Comparison of ENCODE assay signal across 8 mouse cellular contexts in genomic region chr19:40345684-40346083, GRCm38 (mm10).
DNase-seq lines count a peak whose midpoint lies in the region; ATAC-seq and TF ChIP-seq lines count a peak whose summit lies in the region.

No protein-coding gene starts in this region.

- H3K4me2 ChIP-seq in hindbrain, embryonic 14.5 days (replicated peaks), result no peak overlapping the region
- no peak overlapping the region for H3K4me2 ChIP-seq in hindbrain, embryonic 12.5 days (replicated peaks)
- H3K4me2 ChIP-seq in heart, embryonic 16.5 days (ENCODE audit: low read depth, low read length), result no peak overlapping the region

- 17% methylated on average over 5 of the region's 5 CpGs for WGBS in hindbrain, embryonic 14.5 days
- WGBS in hindbrain, embryonic 12.5 days, result 17% methylated on average over 5 of the region's 5 CpGs
- 20% methylated on average over 5 of the region's 5 CpGs for WGBS in heart, embryonic 16.5 days
- 23% methylated on average over 5 of the region's 5 CpGs for WGBS in limb, embryonic 10.5 days
- 21% methylated on average over 5 of the region's 5 CpGs for WGBS in olfactory bulb, adult 2 months

- ATAC-seq in hindbrain, embryonic 14.5 days (ENCODE audit: low FRiP score), result no peak
- no peak for ATAC-seq in hindbrain, embryonic 12.5 days (ENCODE audit: low FRiP score)
- no peak for ATAC-seq in heart, embryonic 16.5 days (replicated peaks; ENCODE audit: extremely low read depth, insufficient read depth, low FRiP score)

- peaks cover 28% of the 10 kb centered on the region for H3K36me3 ChIP-seq in hindbrain, embryonic 14.5 days (replicated peaks; ENCODE audit: control insufficient read depth, insufficient read depth)
- H3K36me3 ChIP-seq in hindbrain, embryonic 12.5 days, result 0 out of 2 replicates have a peak, but pooled peaks cover 3% of the 10 kb centered on the region
- no peaks in the 10 kb centered on the region for H3K36me3 ChIP-seq in ES-Bruce4 (ENCODE audit: control insufficient read depth, insufficient read depth, low read length, poor library complexity, severe bottlenecking)
- H3K36me3 ChIP-seq in heart, embryonic 16.5 days (ENCODE audit: control insufficient read depth, insufficient read depth), result peaks cover 17% of the 10 kb centered on the region
- no peaks in the 10 kb centered on the region for H3K36me3 ChIP-seq in limb, embryonic 10.5 days

- H3K4me3 ChIP-seq in hindbrain, embryonic 14.5 days (replicated peaks; ENCODE audit: low read length), result no peak overlapping the region
- no peak overlapping the region for H3K4me3 ChIP-seq in hindbrain, embryonic 12.5 days
- no peak overlapping the region for H3K4me3 ChIP-seq in ES-Bruce4 (ENCODE audit: low read depth, low read length)
- no peak overlapping the region for H3K4me3 ChIP-seq in heart, embryonic 16.5 days (ENCODE audit: low read length)
- H3K4me3 ChIP-seq in limb, embryonic 10.5 days, result no peak overlapping the region
- H3K4me3 ChIP-seq in olfactory bulb, adult 2 months (ENCODE audit: insufficient read depth, low read depth, low read length), result no peak overlapping the region

- TF ChIP-seq CTCF in ES-Bruce4 (IDR thresholded peaks at IDR 0.05; ENCODE audit: low read depth, low read length), result peak; percentile 98
- TF ChIP-seq CTCF in olfactory bulb, adult 2 months (IDR thresholded peaks at IDR 0.05; ENCODE audit: insufficient read depth, low read depth, low read length), result peak; percentile 20; the same call in 1 of the 2 replicates

- H3K27me3 ChIP-seq in hindbrain, embryonic 14.5 days (ENCODE audit: control insufficient read depth, insufficient read depth, low read length), result no peaks in the 10 kb centered on the region
- H3K27me3 ChIP-seq in hindbrain, embryonic 12.5 days, result no peaks in the 10 kb centered on the region
- no peaks in the 10 kb centered on the region for H3K27me3 ChIP-seq in ES-Bruce4 (ENCODE audit: control insufficient read depth, insufficient read depth, low read length, poor library complexity, severe bottlenecking)
- no peaks in the 10 kb centered on the region for H3K27me3 ChIP-seq in heart, embryonic 16.5 days (ENCODE audit: control insufficient read depth, insufficient read depth, low read length)
- H3K27me3 ChIP-seq in limb, embryonic 10.5 days (ENCODE audit: low read depth, poor library complexity, severe bottlenecking), result no peaks in the 10 kb centered on the region

- no peak overlapping the region for H3K27ac ChIP-seq in hindbrain, embryonic 14.5 days
- no peak overlapping the region for H3K27ac ChIP-seq in hindbrain, embryonic 12.5 days
- H3K27ac ChIP-seq in ES-Bruce4 (ENCODE audit: insufficient read depth, low read length), result no peak overlapping the region
- H3K27ac ChIP-seq in heart, embryonic 16.5 days (ENCODE audit: low read length), result peak overlapping the region; percentile 92
- H3K27ac ChIP-seq in limb, embryonic 10.5 days, result no peak overlapping the region
- no peak overlapping the region for H3K27ac ChIP-seq in olfactory bulb, adult 2 months (ENCODE audit: insufficient read depth, low read depth, low read length)

- TF ChIP-seq EP300 in ES-Bruce4 (IDR thresholded peaks at IDR 0.05; ENCODE audit: insufficient read depth, low read depth, low read length), result no peak

- H3K9me3 ChIP-seq in hindbrain, embryonic 14.5 days (ENCODE audit: control insufficient read depth, low read length), result no peaks in the 10 kb centered on the region
- H3K9me3 ChIP-seq in hindbrain, embryonic 12.5 days (replicated peaks), result no peaks in the 10 kb centered on the region
- H3K9me3 ChIP-seq in ES-Bruce4 (replicated peaks; ENCODE audit: control insufficient read depth, insufficient read depth, low read length, poor library complexity, severe bottlenecking), result no peaks in the 10 kb centered on the region
- H3K9me3 ChIP-seq in heart, embryonic 16.5 days (replicated peaks; ENCODE audit: control insufficient read depth, low read length), result no peaks in the 10 kb centered on the region
- no peaks in the 10 kb centered on the region for H3K9me3 ChIP-seq in limb, embryonic 10.5 days (replicated peaks)

- H3K9ac ChIP-seq in hindbrain, embryonic 14.5 days, result no peak overlapping the region
- no peak overlapping the region for H3K9ac ChIP-seq in hindbrain, embryonic 12.5 days
- no peak overlapping the region for H3K9ac ChIP-seq in ES-Bruce4 (ENCODE audit: low read depth, poor library complexity, severe bottlenecking)
- peak overlapping the region; percentile 51; the same call in 1 of the 2 replicates for H3K9ac ChIP-seq in heart, embryonic 16.5 days (ENCODE audit: low read length)

- peaks cover 10% of the 10 kb centered on the region; the same call in 1 of the 2 replicates for H3K4me1 ChIP-seq in hindbrain, embryonic 14.5 days (replicated peaks; ENCODE audit: control insufficient read depth, insufficient read depth, low read length)
- H3K4me1 ChIP-seq in hindbrain, embryonic 12.5 days, result peaks cover 16% of the 10 kb centered on the region
- H3K4me1 ChIP-seq in ES-Bruce4 (ENCODE audit: control insufficient read depth, insufficient read depth, low read length), result peaks cover 4% of the 10 kb centered on the region
- peaks cover 30% of the 10 kb centered on the region for H3K4me1 ChIP-seq in heart, embryonic 16.5 days (ENCODE audit: control insufficient read depth, insufficient read depth, low read length)
- H3K4me1 ChIP-seq in limb, embryonic 10.5 days, result peaks cover 6% of the 10 kb centered on the region
- peaks cover 3% of the 10 kb centered on the region for H3K4me1 ChIP-seq in olfactory bulb, adult 2 months (ENCODE audit: control insufficient read depth, insufficient read depth, low read length)

- TF ChIP-seq POLR2A in ES-Bruce4 (IDR thresholded peaks at IDR 0.05; ENCODE audit: insufficient read depth, low read length), result no peak
- TF ChIP-seq POLR2A in olfactory bulb, adult 2 months (IDR thresholded peaks at IDR 0.05; ENCODE audit: insufficient read depth, low read depth, low read length), result no peak

- DNase-seq in hindbrain, embryonic 14.5 days (ENCODE audit: low spot score), result peak; percentile 74
- peak; percentile 71 for DNase-seq in c-Kit-positive CD71-positive TER-119-negative erythroid progenitor cells, embryonic 14.5 days (ENCODE audit: low read depth)
- peak; percentile 66 for DNase-seq in limb, embryonic 10.5 days (ENCODE audit: low spot score)
- no peak for DNase-seq in yolk sac, embryonic 10.5 days (ENCODE audit: low spot score)
